Mouse (Mus musculus): Measurements from ENCODE around the gene Hist2h3c1. TPM values are rescaled to one million over a fixed set of nuclear protein-coding genes. Genes with fewer than 3 reads are reported as not detected.
"Not testable (repeated sequence)": the region's sequence is repeated elsewhere in the genome, so short reads cannot be mapped to it uniquely, and the experiment has no call there.

Hist2h3c1 gene
- total RNA-seq, 4 experiments from 2014 or later, result not detected

DNA sequence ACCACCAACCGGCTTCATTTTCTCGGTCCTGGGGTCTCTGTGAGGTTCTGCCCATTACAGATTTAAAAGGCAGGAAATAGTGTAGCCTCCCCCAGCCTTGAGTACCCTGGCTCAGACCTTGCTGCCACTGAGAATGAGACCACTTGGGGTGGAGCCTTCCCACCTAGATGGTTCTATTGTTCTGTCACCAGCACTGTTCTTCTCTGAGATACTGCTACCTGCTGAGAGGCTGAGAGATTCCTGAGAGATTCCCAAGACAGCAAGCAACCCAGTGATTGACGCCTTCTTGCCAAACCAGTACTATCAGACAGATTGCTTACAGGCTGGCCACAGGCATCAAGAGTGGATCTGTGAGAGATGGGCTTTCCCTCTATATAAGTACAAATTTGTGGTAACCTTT, 42.7 kb downstream of the Hist2h3c1 start:
- no peak for DNase-seq

GRCm38 (mm10) chr3:96290727-96291126, 44.2 kb downstream of the Hist2h3c1 start:
- DNase-seq, result not testable (repeated sequence)

GRCm38 (mm10) chr3:96292641-96293040, 46.2 kb downstream of the Hist2h3c1 start:
- no peak for DNase-seq

DNA sequence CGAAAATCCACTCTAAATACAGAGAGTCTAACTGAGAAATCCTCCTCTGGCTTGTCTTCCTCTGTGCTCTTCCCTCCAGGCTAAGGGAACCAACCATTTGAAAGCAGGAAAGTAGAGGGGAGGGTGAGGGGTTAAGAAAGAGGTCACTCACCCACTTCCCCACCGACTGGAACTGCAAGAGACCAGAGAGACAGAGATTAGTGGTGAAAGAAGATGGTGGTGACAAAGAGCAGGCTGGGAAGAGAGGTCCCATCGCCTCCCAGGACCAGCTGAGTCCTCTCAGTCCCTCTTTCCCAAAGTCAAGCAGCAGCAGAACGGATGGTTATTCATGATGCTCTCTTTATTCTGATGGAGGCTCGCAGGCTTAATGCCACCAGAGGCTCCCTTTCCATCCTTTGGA, 46.9 kb downstream of the Hist2h3c1 start:
- DNase-seq, result no peak

DNA sequence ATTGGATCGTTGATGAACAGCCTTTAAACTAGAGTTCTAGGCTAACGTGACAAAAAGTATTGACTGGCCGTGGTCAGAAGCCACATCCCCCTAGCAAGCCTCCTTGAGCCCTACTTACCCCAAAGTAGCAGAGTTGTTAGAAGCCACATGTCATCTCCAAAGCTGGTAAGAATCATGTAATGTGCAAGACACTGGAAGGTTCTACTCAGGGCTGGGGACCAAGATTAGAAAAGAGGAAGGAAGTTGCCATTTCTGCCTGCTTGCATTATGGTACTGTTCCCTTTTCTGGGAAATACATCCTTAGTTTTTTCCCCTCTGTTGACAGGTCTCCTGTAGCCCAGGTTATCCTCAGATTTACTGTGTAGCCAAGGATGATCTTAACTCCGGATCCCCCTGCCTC, 47.3 kb downstream of the Hist2h3c1 start, which contains the start of gene Fcgr1:
Fcgr1 (minus strand) TSS at position 183 of the 400 bp plus-strand sequence.
- DNase-seq, result no peak

Small RNA genes within 50 kb of the gene (microRNA-seq; reads per million reads assigned to microRNA genes)
- 0 to 0.17 reads per million in 2 experiments for gene Gm44492
- gene Gm47311, result 0 reads per million in 2 experiments
- 0 reads per million in 2 experiments for gene Gm47313

Other genes starting within 250 kb of the Hist2h3c1 start
- 10 to 100 TPM; 29.7 to 49.0 (median 34.9) TPM for gene Vps45, start 188.2 kb upstream of the Hist2h3c1 start, total RNA-seq (2022)
- 10 to 100 TPM; 37.8 to 55.2 (median 47.2) TPM for gene Otud7b, start 142.2 kb upstream of the Hist2h3c1 start, total RNA-seq (2022)
- 10 to 100 TPM; 14.7 to 70.7 (median 43.7) TPM for gene Mtmr11, start 84.7 kb upstream of the Hist2h3c1 start, total RNA-seq (2022)
- 10 to 100 TPM; 46.8 to 59.3 (median 50.8) TPM for gene Sf3b4, start 74.4 kb upstream of the Hist2h3c1 start, total RNA-seq (2022)
- gene Sv2a, start 65.5 kb upstream of the Hist2h3c1 start, total RNA-seq (2022), result 10 to 100 TPM in 3 of 4 experiments, 1 to 10 TPM in 1; 9.4 to 16.7 (median 13.6) TPM
- 10 to 100 TPM; 24.2 to 48.0 (median 33.0) TPM for gene Bola1, start 27.0 kb upstream of the Hist2h3c1 start, total RNA-seq (2022)
- gene Hist2h2ab, start 26.8 kb upstream of the Hist2h3c1 start, total RNA-seq (2022), result 1 to 10 TPM; 4.8 to 9.2 (median 9.0) TPM
- gene Hist2h2ac, start 25.8 kb upstream of the Hist2h3c1 start, total RNA-seq (2022), result 10 to 100 TPM; 53.1 to 90.6 (median 58.9) TPM
- gene Hist2h2be, start 25.6 kb upstream of the Hist2h3c1 start, total RNA-seq (2022), result 10 to 100 TPM; 13.8 to 27.3 (median 25.2) TPM
- gene Hist2h3c2, start 7.6 kb upstream of the Hist2h3c1 start, total RNA-seq (2022), result 10 to 100 TPM; 13.0 to 27.9 (median 18.2) TPM
- 100 to 1,000 TPM; 483 to 517 (median 507) TPM for gene Hist2h2aa2, start 6.4 kb upstream of the Hist2h3c1 start, total RNA-seq (2022)
- gene Hist2h2aa1, start 1.2 kb upstream of the Hist2h3c1 start, total RNA-seq (2022), result 10 to 100 TPM; 14.1 to 18.6 (median 17.5) TPM
- 10 to 100 TPM; 27.4 to 37.9 (median 32.5) TPM for gene Hist2h4, start 16.6 kb downstream of the Hist2h3c1 start, total RNA-seq (2022)
- 100 to 1,000 TPM in 1 of 4 experiments, 10 to 100 TPM in 3; 50.3 to 108 (median 73.7) TPM for gene Hist2h3b, start 22.0 kb downstream of the Hist2h3c1 start, total RNA-seq (2022)
- 100 to 1,000 TPM in 1 of 4 experiments, 10 to 100 TPM in 3; 70.8 to 139 (median 88.2) TPM for gene Hist2h2bb, start 23.1 kb downstream of the Hist2h3c1 start, total RNA-seq (2022)
- gene Fcgr1, start 47.3 kb downstream of the Hist2h3c1 start, total RNA-seq (2022), result 1 to 10 TPM; 2.2 to 4.3 (median 3.3) TPM
- gene BC107364, start 205.6 kb downstream of the Hist2h3c1 start, total RNA-seq (2022), result not detected

Data from adrenal gland, adult 8-10 months (tissue).